8 mouse cellular contexts compared by ENCODE assay signal in genomic region chr6:12260325-12261076, GRCm38 (mm10).
DNase-seq lines count a peak whose midpoint lies in the region; ATAC-seq lines count a peak whose summit lies in the region.

No protein-coding gene starts in this region.

- no peaks in the 10 kb centered on the region for H3K36me3 ChIP-seq in hindbrain, embryonic 13.5 days
- no peaks in the 10 kb centered on the region for H3K36me3 ChIP-seq in midbrain, embryonic 11.5 days (ENCODE audit: control insufficient read depth, insufficient read depth, low read length)

- no peaks in the 10 kb centered on the region for H3K9me3 ChIP-seq in hindbrain, embryonic 13.5 days
- no peaks in the 10 kb centered on the region for H3K9me3 ChIP-seq in midbrain, embryonic 11.5 days (ENCODE audit: control insufficient read depth, low read length)

- no peaks in the 10 kb centered on the region for H3K27me3 ChIP-seq in hindbrain, embryonic 13.5 days
- no peaks in the 10 kb centered on the region for H3K27me3 ChIP-seq in midbrain, embryonic 11.5 days (ENCODE audit: control insufficient read depth, insufficient read depth, low read length)

- H3K4me2 ChIP-seq in hindbrain, embryonic 13.5 days: peak overlapping the region; percentile 43
- no peak overlapping the region for H3K4me2 ChIP-seq in midbrain, embryonic 11.5 days

- H3K4me3 ChIP-seq in hindbrain, embryonic 13.5 days: no peak overlapping the region
- no peak overlapping the region for H3K4me3 ChIP-seq in midbrain, embryonic 11.5 days (ENCODE audit: low read depth, low read length)

- peaks cover 23% of the 10 kb centered on the region for H3K4me1 ChIP-seq in hindbrain, embryonic 13.5 days (replicated peaks)
- peaks cover 18% of the 10 kb centered on the region for H3K4me1 ChIP-seq in midbrain, embryonic 11.5 days (ENCODE audit: control insufficient read depth, insufficient read depth, low read length)

- H3K27ac ChIP-seq in hindbrain, embryonic 13.5 days: peak overlapping the region; percentile 87
- H3K27ac ChIP-seq in midbrain, embryonic 11.5 days (ENCODE audit: low read depth, low read length): no peak overlapping the region

- peak; percentile 9 for DNase-seq in ovary, adult 18-20 months (ENCODE audit: low spot score)
- DNase-seq in ovary, postnatal 36 days (ENCODE audit: low spot score): no peak
- DNase-seq in adrenal gland, adult 18-20 months (ENCODE audit: low spot score in 2 of 2): peak; percentile 24 to 33
- peak; percentile 42 for DNase-seq in embryo, embryonic 11.5 days (ENCODE audit: low read depth, low spot score)
- DNase-seq in layer of hippocampus, postnatal 10 days (ENCODE audit: low spot score in 2 of 2): peak; percentile 69 to 73
- DNase-seq in midbrain, embryonic 11.5 days (ENCODE audit: low spot score, missing footprints): peak; percentile 93
- peak; percentile 29 for DNase-seq in thymus, postnatal 0 days (ENCODE audit: low spot score)

- 23% methylated on average over 9 of the region's 9 CpGs for WGBS in hindbrain, embryonic 13.5 days
- 44% methylated on average over 9 of the region's 9 CpGs for WGBS in midbrain, embryonic 11.5 days

- H3K9ac ChIP-seq in hindbrain, embryonic 13.5 days: peak overlapping the region; percentile 43; the same call in 1 of the 2 replicates
- no peak overlapping the region for H3K9ac ChIP-seq in midbrain, embryonic 11.5 days (ENCODE audit: low read length)

- peak; percentile 87 for ATAC-seq in hindbrain, embryonic 13.5 days (ENCODE audit: low FRiP score)
- peak; percentile 84 for ATAC-seq in midbrain, embryonic 11.5 days (ENCODE audit: low FRiP score)
